Mouse (Mus musculus): Measurements from ENCODE around the gene Ppp1r15a. TPM values are rescaled to one million over a fixed set of nuclear protein-coding genes. Genes with fewer than 3 reads are reported as not detected.

Gene Ppp1r15a
- polyA plus RNA-seq, 1 experiment from 2014 or later, result 165 TPM

GRCm38 (mm10) chr7:45475291-45475969 lies 50.6 kb downstream of the Ppp1r15a start:
- peak; percentile 70 for ATAC-seq
- Histone ChIP-seq H3K4me2 (peak overlapping the region; percentile 64), H3K9ac (peak overlapping the region; percentile 58), H3K9me3 (replicated peaks) (no peaks in the 10 kb centered on the region), H3K27me3 (replicated peaks) (no peaks in the 10 kb centered on the region), H3K4me3 (peak overlapping the region; percentile 43), H3K36me3 (peaks cover 6% of the 10 kb centered on the region), H3K4me1 (peaks cover 39% of the 10 kb centered on the region), H3K27ac (peak overlapping the region; percentile 73)
- 45% methylated on average over 16 of the region's 16 CpGs for WGBS (ENCODE audit: insufficient replicate concordance)

Other genes starting within 250 kb of the Ppp1r15a start
- not detected in 2 replicates for gene Slc6a21, start 248.8 kb downstream of the Ppp1r15a start, polyA plus RNA-seq (2016; fragmentation: Nextera tagmentation; extraction: Ambion mirVana)
- 1.2 and 2.2 TPM in 2 replicates for gene Trpm4, start 192.5 kb downstream of the Ppp1r15a start, polyA plus RNA-seq (2016; fragmentation: Nextera tagmentation; extraction: Ambion mirVana)
- gene Hrc, start 191.0 kb downstream of the Ppp1r15a start, polyA plus RNA-seq (2016; fragmentation: Nextera tagmentation; extraction: Ambion mirVana), result 0.08 and 0.23 TPM in 2 replicates
- gene Ppfia3, start 159.2 kb downstream of the Ppp1r15a start, polyA plus RNA-seq (2016; fragmentation: Nextera tagmentation; extraction: Ambion mirVana), result 0.37 and 0.45 TPM in 2 replicates
- gene Lin7b, start 155.7 kb downstream of the Ppp1r15a start, polyA plus RNA-seq (2016; fragmentation: Nextera tagmentation; extraction: Ambion mirVana), result 0.38 TPM in 1 of 2 replicates, not detected in the other
- 170 and 179 TPM in 2 replicates for gene Snrnp70, start 130.5 kb downstream of the Ppp1r15a start, polyA plus RNA-seq (2016; fragmentation: Nextera tagmentation; extraction: Ambion mirVana)
- gene Kcna7, start 120.6 kb downstream of the Ppp1r15a start, polyA plus RNA-seq (2016; fragmentation: Nextera tagmentation; extraction: Ambion mirVana), result 0.05 and 0.10 TPM in 2 replicates
- gene Ntf5, start 112.6 kb downstream of the Ppp1r15a start, polyA plus RNA-seq (2016; fragmentation: Nextera tagmentation; extraction: Ambion mirVana), result 0.81 and 0.87 TPM in 2 replicates
- not detected in 2 replicates for gene Lhb, start 105.4 kb downstream of the Ppp1r15a start, polyA plus RNA-seq (2016; fragmentation: Nextera tagmentation; extraction: Ambion mirVana)
- 8.6 and 10.2 TPM in 2 replicates for gene Gys1, start 91.4 kb downstream of the Ppp1r15a start, polyA plus RNA-seq (2016; fragmentation: Nextera tagmentation; extraction: Ambion mirVana)
- gene Ruvbl2, start 88.2 kb downstream of the Ppp1r15a start, polyA plus RNA-seq (2016; fragmentation: Nextera tagmentation; extraction: Ambion mirVana), result 135 and 141 TPM in 2 replicates
- gene Ftl1, start 66.4 kb downstream of the Ppp1r15a start, polyA plus RNA-seq (2016; fragmentation: Nextera tagmentation; extraction: Ambion mirVana), result 7,751 and 8,218 TPM in 2 replicates
- gene Bax, start 59.4 kb downstream of the Ppp1r15a start, polyA plus RNA-seq (2016; fragmentation: Nextera tagmentation; extraction: Ambion mirVana), result 147 and 155 TPM in 2 replicates
- gene Tulp2, start 44.4 kb downstream of the Ppp1r15a start, polyA plus RNA-seq (2016; fragmentation: Nextera tagmentation; extraction: Ambion mirVana), result 1.9 and 2.0 TPM in 2 replicates
- not detected in 2 replicates for gene Gm45808, start 39.5 kb downstream of the Ppp1r15a start, polyA plus RNA-seq (2016; fragmentation: Nextera tagmentation; extraction: Ambion mirVana)
- gene Dhdh, start 37.5 kb downstream of the Ppp1r15a start, polyA plus RNA-seq (2016; fragmentation: Nextera tagmentation; extraction: Ambion mirVana), result 2.8 and 3.1 TPM in 2 replicates
- 140 and 146 TPM in 2 replicates for gene Nucb1, start 15.9 kb downstream of the Ppp1r15a start, polyA plus RNA-seq (2016; fragmentation: Nextera tagmentation; extraction: Ambion mirVana)
- gene Plekha4, start 62 bp upstream of the Ppp1r15a start, polyA plus RNA-seq (2016; fragmentation: Nextera tagmentation; extraction: Ambion mirVana), result 0.80 and 0.87 TPM in 2 replicates
- 1.5 and 1.8 TPM in 2 replicates for gene Hsd17b14, start 28.6 kb upstream of the Ppp1r15a start, polyA plus RNA-seq (2016; fragmentation: Nextera tagmentation; extraction: Ambion mirVana)
- 50.4 and 54.7 TPM in 2 replicates for gene Bcat2, start 43.9 kb upstream of the Ppp1r15a start, polyA plus RNA-seq (2016; fragmentation: Nextera tagmentation; extraction: Ambion mirVana)
- not detected in 2 replicates for gene Fgf21, start 89.2 kb upstream of the Ppp1r15a start, polyA plus RNA-seq (2016; fragmentation: Nextera tagmentation; extraction: Ambion mirVana)
- gene Fut1, start 91.0 kb upstream of the Ppp1r15a start, polyA plus RNA-seq (2016; fragmentation: Nextera tagmentation; extraction: Ambion mirVana), result 0.15 TPM in 1 of 2 replicates, not detected in the other
- 0.20 and 0.23 TPM in 2 replicates for gene Izumo1, start 95.5 kb upstream of the Ppp1r15a start, polyA plus RNA-seq (2016; fragmentation: Nextera tagmentation; extraction: Ambion mirVana)
- 10.5 and 11.8 TPM in 2 replicates for gene Rasip1, start 101.2 kb upstream of the Ppp1r15a start, polyA plus RNA-seq (2016; fragmentation: Nextera tagmentation; extraction: Ambion mirVana)
- 0.69 and 0.81 TPM in 2 replicates for gene Mamstr, start 113.7 kb upstream of the Ppp1r15a start, polyA plus RNA-seq (2016; fragmentation: Nextera tagmentation; extraction: Ambion mirVana)
- gene Fut2, start 140.1 kb upstream of the Ppp1r15a start, polyA plus RNA-seq (2016; fragmentation: Nextera tagmentation; extraction: Ambion mirVana), result 0.05 TPM in 1 of 2 replicates, not detected in the other
- gene Ntn5, start 157.8 kb upstream of the Ppp1r15a start, polyA plus RNA-seq (2016; fragmentation: Nextera tagmentation; extraction: Ambion mirVana), result not detected in 2 replicates
- 0.11 and 0.18 TPM in 2 replicates for gene Sec1, start 168.1 kb upstream of the Ppp1r15a start, polyA plus RNA-seq (2016; fragmentation: Nextera tagmentation; extraction: Ambion mirVana)
- gene Car11, start 173.6 kb upstream of the Ppp1r15a start, polyA plus RNA-seq (2016; fragmentation: Nextera tagmentation; extraction: Ambion mirVana), result 0.93 and 1.0 TPM in 2 replicates
- 1.1 and 1.8 TPM in 2 replicates for gene Dbp, start 178.8 kb upstream of the Ppp1r15a start, polyA plus RNA-seq (2016; fragmentation: Nextera tagmentation; extraction: Ambion mirVana)
- gene Rpl18, start 189.2 kb upstream of the Ppp1r15a start, polyA plus RNA-seq (2016; fragmentation: Nextera tagmentation; extraction: Ambion mirVana), result 892 and 939 TPM in 2 replicates
- gene Sphk2, start 191.7 kb upstream of the Ppp1r15a start, polyA plus RNA-seq (2016; fragmentation: Nextera tagmentation; extraction: Ambion mirVana), result 14.8 and 16.1 TPM in 2 replicates
- gene Fam83e, start 194.9 kb upstream of the Ppp1r15a start, polyA plus RNA-seq (2016; fragmentation: Nextera tagmentation; extraction: Ambion mirVana), result 0.67 and 0.81 TPM in 2 replicates
- not detected in 2 replicates for gene Spaca4, start 199.5 kb upstream of the Ppp1r15a start, polyA plus RNA-seq (2016; fragmentation: Nextera tagmentation; extraction: Ambion mirVana)

Measured in liver, embryonic 12.5 days (tissue).